Mouse (Mus musculus) A20 (cell line): ENCODE data around the gene Brd1.
A peak's percentile ranks its signal among the peaks of the same experiment; 100 is the strongest.
"Not testable (repeated sequence)": the region's sequence is repeated elsewhere in the genome, so short reads cannot be mapped to it uniquely, and the experiment has no call there.

Source experiments
- DNase-seq: peaks from one replicate; pipeline ENCODE4 v3.0.0-alpha.2; 2011; ENCODE audit warnings: low read depth, low spot score

Gene Brd1

GRCm38 (mm10) chr15:88730717-88731116 lies 3.3 kb downstream of the Brd1 start:
- DNase-seq, result no peak

- DNase-seq, result no peak
Measured at GRCm38 (mm10) chr15:88727204-88727603, 6.8 kb downstream of the Brd1 start.

DNA sequence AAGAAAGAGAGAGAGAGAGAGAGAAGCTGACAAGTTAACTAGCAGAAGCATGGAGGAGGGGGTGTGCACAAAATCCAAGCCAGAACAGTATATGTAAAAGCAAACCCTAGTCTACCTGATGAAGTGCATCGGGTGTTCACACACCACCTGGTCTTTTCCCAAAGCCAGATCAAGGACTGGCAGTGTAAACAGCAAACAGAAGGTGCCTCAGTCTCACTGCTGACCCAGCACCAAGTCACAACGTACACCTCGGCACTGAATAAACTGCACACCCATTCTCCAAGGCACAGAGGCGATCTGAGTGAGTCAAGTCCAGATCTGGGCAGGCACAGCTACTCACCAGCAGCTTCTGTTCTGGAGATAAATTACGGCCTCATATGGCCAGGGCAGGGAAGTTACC lies 9.0 kb downstream of the Brd1 start:
- no peak for DNase-seq

DNA sequence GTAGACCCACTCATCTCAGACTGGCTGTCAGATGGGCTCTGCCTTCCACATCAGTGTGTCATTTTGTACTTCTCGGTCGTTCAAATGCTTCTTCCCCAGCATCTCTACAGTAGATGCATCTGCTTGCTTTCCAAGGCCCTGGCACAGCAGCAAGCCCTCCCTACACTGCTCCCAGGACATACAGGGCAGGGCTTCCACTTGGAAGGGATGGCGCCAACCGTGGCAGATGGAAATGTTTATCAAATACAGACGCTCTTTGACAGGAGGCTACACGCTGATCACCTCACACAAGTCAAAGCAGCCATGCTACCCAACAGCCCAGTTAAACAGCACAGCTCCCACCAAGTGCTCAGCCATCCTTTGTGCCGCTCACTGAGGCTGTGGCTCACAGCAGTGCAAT lies 9.7 kb downstream of the Brd1 start:
- no peak for DNase-seq

DNA sequence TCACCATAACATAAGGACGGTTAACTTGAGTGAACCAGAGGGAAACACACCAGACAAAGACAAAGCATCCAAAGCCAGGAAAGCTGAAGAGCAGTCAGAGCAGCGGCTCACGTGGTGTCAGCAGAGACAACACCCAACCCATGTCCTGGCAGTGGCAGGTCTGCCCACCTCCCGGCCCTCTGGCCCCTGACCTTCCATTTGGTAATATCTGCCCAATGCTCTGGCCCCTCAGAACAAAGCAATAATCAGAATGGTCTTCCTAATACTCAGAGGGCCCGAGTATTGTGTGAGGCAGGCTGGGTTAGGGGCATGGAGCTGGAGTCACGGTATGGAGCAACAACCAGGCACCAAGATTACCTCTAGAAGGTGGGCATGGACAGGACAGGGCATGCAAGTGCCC lies 10.8 kb downstream of the Brd1 start:
- DNase-seq, result no peak

DNA sequence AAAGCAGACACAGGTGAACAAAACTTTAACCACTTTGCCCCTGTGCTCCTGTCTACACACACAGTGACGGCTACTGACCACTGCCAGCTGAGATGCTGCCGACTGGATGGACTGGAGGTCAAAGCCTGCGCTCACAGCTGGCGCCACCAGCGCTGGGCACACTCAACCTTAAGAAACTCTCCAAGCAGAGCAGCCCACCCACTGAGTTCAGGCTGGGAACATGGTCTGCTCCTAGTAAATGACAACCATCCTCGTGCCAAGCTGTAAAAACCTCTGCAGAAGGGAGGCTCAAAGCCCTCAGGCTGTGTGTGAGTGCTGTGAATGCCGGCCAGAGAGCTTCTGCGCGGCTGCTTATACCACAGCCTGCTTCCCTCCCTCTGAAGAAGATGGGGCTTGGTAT lies 16.8 kb downstream of the Brd1 start:
- DNase-seq, result no peak

- peak; percentile 43 for DNase-seq
Measured at GRCm38 (mm10) chr15:88716350-88716749, 17.7 kb downstream of the Brd1 start.

DNA sequence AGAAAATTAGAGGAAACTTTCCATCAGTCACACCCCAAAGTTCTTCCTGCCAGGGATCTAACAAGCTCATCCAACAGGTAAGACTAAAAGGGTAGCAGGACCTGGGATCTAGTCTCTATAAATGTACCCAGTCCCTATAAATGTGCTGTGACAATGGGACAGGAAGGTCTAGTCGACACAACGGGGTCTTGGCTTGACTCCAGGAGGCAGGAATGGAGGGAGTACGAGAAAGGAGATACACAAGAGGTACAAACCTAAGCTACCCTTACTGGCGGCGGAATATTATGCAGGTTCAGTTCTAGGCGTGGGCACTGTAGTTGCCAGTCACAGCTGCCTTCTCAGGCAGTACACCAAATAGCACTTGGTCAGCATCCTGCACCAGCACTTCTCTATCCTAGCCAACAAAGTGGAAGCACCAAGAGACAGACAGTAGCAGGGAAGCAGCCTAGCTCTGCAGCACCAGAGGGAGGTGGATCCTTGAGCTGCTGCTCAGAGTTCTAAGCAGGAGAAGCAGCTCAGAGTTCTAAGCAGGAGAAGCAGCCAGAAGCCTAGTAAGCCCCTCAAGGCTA lies 19.9 kb downstream of the Brd1 start:
- DNase-seq, result no peak

DNA sequence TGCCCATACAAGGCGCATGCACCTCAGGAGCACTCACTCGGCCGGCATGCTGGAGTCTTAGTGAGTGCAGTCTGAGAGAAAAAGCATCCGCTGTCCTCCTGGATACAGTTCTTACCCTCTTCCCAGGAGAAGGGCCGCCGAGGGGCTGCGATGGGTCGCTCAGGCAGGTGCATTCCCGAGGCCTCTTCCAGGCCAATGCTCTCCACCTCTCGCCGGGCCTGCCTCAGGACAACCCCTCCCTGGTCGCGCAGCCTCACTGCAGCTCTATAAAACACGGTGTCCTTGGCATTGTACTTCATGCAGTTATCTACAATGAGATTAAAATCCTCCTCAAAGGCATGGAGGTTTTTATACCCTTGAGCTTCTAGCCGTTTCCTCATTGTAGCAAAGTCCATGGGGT lies 21.5 kb downstream of the Brd1 start:
- DNase-seq, result no peak

- no peak for DNase-seq
Measured at GRCm38 (mm10) chr15:88709878-88710277, 24.2 kb downstream of the Brd1 start.

GRCm38 (mm10) chr15:88708657-88709511 lies 25.1 kb downstream of the Brd1 start:
- no peak for DNase-seq

GRCm38 (mm10) chr15:88708204-88708603 lies 25.8 kb downstream of the Brd1 start:
- no peak for DNase-seq

GRCm38 (mm10) chr15:88706987-88707386 lies 27.0 kb downstream of the Brd1 start:
- not testable (repeated sequence) for DNase-seq

DNA sequence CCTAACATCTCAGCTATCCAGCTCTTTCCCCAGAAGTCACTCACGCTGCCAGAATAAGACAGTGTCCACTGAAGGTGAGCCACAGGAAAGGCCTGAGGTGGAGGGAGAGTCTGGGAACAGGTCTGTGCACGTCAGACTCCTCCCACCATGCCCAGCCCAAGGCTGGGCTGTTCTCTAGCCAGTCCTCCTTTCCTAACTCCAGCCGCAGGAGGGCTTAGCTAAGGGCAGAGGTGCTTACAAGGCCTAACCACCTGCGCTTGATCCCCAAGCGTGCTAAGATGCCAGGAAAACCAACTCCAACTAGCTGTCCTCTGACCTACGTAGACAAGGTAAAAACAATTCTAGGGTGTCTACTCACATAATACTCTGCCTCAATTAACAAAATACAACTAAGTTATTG lies 27.7 kb downstream of the Brd1 start:
- no peak for DNase-seq

GRCm38 (mm10) chr15:88704284-88704683 lies 29.7 kb downstream of the Brd1 start:
- DNase-seq, result no peak

GRCm38 (mm10) chr15:88702501-88702900 lies 31.5 kb downstream of the Brd1 start:
- DNase-seq, result no peak

DNA sequence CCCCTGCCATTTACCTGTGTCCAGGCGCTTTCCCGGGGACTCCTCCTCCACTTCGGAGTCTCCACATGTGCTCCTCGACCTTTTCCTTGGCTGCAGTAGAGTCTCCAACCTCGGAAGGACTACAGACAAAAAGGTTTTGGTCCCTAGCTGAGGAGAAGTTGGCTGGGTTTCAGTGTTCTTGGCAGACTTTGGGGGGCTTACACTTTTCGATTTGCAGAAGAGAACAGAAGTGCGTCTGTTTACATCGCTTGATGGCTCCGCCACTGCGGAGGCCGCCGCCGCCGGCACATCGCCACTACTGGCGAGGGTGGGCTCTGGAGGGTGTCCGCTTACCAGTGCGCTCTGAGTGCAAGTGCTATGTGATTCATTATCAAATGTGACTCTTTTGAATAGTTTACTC lies 33.3 kb downstream of the Brd1 start:
- DNase-seq, result no peak

DNA sequence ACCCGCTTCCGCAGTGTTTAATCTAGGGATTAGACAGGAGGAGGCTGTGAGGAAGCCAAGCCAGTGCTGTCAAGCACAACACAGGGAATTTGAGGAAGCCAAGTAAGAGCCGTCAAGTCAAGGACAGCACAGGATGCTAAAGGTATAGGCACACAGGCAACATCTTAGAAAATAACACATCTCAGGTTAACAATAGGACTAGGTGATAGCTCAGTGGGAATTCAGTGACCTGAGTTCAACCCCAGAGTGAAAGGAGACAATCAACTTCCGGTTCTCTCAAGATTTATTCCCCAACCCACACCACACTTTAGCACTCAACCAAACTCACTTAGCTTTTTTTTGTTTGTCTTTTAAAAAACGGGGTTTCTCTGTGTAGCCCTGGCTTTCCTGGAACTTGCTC lies 34.5 kb downstream of the Brd1 start:
- no peak for DNase-seq

GRCm38 (mm10) chr15:88697586-88697985 lies 36.4 kb downstream of the Brd1 start:
- no peak for DNase-seq

DNA sequence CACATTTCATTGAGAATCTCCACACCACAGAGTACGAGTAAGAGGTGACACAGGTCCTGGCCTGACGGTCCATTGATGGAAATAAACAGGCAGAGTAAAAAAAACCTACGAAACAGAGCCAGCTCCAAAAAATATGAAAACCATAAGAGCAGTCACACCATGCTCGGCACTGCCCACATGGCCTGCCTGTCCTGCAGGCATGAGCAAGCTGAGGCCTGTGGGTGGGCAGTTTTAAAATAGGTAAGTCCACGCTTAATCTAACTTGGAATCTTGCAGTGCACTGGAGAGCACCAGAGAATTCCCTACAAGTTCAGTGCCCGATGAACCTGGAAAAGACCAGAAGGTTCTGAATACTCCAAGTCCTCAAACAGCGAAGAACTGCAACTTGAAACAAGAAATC lies 38.0 kb downstream of the Brd1 start:
- DNase-seq, result no peak

- DNase-seq, result no peak
Measured at GRCm38 (mm10) chr15:88694033-88694432, 40.0 kb downstream of the Brd1 start.

- no peak for DNase-seq
Measured at GRCm38 (mm10) chr15:88692720-88693119, 41.3 kb downstream of the Brd1 start.

DNA sequence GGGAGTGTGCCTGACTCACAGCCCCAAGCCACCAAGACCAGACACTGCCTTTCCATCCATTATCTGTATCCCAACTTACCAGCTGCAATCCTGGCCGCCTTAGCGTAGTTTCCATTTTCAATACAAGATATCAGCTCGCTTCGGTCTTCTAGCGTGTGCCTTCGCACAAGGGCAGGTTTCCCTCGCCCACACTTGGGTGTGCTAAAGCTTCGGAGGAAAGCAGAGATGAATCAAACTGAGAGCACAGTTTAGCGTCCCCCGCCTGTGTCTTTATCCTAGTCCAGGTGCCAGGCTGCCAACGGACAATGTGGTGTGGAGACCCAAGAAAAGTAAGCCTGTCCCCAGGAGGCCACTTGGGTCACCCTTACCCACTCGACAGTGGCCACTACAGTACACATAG lies 42.9 kb downstream of the Brd1 start:
- DNase-seq, result no peak
